Mouse (Mus musculus) cerebellum, adult 2 months (tissue): ENCODE measurements at regions not wholly inside any gene's neighbourhood (a gene's known extent, or its start where the extent isn't known, plus 50 kb on each side); places are given as distances from the start of the nearest gene placed in this dataset.

Experiments
- CTCF ChIP-seq: fragments of 200-500 bp; IDR thresholded peaks from 2 replicates; pipeline ENCODE4 v1.5.1; 2011; ENCODE audit warnings: low read depth, mild to moderate bottlenecking, control low read depth, low read length, moderate library complexity, borderline replicate concordance; ENCODE audit not compliant: insufficient read depth
- POLR2A ChIP-seq: fragments of 200-500 bp; IDR thresholded peaks from 2 replicates; pipeline ENCODE4 v1.6.1; 2011; ENCODE audit warnings: low read length, control low read depth, borderline replicate concordance; ENCODE audit not compliant: insufficient read depth

DNA sequence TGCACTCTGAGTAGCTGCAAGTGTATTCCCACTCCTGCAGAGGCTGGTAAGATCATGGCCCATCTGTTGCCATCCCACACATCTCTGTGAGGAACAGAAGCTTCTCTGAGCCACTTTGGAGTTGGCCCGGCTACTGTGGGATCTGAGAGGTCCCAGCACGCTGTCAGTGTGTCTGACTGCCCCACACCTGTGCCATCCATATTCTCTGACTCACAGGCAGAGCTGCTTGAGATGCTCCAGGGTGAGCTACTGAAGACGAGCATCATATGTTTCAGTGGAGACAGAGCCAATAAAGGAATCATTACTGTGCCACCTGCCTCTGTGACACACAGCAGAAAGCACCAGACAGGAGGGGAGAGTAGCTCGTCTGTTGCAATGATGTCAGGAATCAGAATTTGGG lies 352.8 kb downstream of the Plekhb2 start:
- no peak for TF ChIP-seq POLR2A
- no peak for TF ChIP-seq CTCF
